Mouse (Mus musculus): ENCODE results near the gene Stac. TPM values are rescaled to one million over a fixed set of nuclear protein-coding genes. Genes with fewer than 3 reads are reported as not detected.

Stac gene
- polyA plus RNA-seq, 1 experiment from 2014 or later: 1.7 TPM

DNA sequence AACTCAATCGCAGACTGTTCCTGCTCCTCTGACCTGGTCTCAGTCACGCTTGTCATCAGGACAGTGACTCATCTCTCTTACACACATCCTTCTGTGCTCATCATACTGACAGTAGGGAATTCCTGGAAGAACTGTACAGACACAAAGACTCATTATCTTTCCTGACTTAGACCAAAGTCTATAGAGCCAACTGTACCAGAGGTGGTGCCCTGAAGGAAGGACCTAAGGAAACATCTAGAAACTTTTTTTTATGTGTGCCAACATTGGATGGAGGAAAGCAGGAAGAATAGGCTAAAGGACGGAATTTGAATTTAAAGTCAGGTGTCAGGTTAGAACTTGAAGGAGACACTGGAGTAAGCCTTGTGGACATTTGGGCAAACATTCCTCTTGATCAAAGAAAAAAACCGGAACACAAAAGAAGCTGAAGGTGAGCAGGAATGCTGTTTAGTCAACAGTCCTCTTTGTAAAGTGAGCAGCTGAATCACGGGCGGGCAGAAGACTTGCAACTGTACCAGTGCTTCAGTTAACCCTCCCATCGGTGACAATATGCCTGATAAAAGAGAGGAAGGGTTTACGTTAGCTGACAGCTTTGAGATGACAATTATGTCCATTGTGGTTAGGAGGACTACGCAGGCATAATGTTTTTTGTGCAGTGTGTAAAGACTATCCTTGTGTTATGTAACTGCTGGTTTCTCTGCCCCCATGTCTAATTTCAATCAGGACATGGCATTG lies 42.0 kb upstream of the Stac start:
- H3K27ac ChIP-seq (ENCODE audit: low read depth, low read length): no peak overlapping the region
- TF ChIP-seq CTCF (IDR thresholded peaks at IDR 0.05; ENCODE audit: low read depth): no peak
- H3K9ac ChIP-seq (ENCODE audit: low read depth, low read length): no peak overlapping the region
- H3K9me3 ChIP-seq (ENCODE audit: control insufficient read depth): no peaks in the 10 kb centered on the region
- H3K4me1 ChIP-seq (replicated peaks; ENCODE audit: control insufficient read depth, insufficient read depth, low read length): no peaks in the 10 kb centered on the region
- no peaks in the 10 kb centered on the region for H3K27me3 ChIP-seq (replicated peaks; ENCODE audit: control insufficient read depth, insufficient read depth, low read length)
- no peak overlapping the region for H3K4me3 ChIP-seq (ENCODE audit: low read depth, low read length)
- 71% methylated on average over 9 of the region's 9 CpGs for WGBS
- no peak overlapping the region for H3K4me2 ChIP-seq (replicated peaks; ENCODE audit: low read depth)
- no peaks in the 10 kb centered on the region for H3K36me3 ChIP-seq (ENCODE audit: control insufficient read depth, insufficient read depth)
- ATAC-seq: no peak

DNA sequence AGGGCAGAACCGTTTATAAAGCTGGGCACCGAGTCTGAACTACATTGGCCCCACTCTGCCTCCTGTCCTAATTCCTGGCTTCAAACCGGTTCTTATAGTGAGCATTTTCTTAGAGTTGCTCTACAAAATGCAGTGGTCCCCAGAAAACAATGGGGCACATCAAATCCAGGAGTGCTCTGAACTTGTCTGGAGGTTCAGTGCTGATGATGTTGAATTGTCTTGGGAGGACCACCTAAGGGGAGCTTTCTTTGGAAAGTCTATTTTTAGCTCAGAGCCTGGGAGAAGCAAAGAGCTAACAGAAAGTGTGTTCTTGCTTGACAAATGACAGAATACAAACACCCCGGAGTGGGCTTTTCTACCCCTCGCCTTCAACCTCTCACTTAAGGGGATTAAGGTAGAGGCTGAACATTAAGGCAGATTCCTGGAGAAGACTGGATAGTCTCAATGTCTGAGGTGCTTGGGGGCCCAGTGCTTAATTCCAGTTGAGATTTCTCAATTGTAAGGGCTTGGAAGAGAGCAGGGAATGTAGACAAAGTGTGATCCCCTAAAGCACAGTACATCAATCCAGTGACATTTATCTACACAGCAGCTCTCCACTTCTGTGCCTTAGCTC lies 34.9 kb upstream of the Stac start:
- 47% methylated on average over 5 of the region's 5 CpGs for WGBS
- H3K9me3 ChIP-seq (ENCODE audit: control insufficient read depth): no peaks in the 10 kb centered on the region
- H3K9ac ChIP-seq (ENCODE audit: low read depth, low read length): no peak overlapping the region
- H3K4me1 ChIP-seq (replicated peaks; ENCODE audit: control insufficient read depth, insufficient read depth, low read length): no peaks in the 10 kb centered on the region
- H3K4me2 ChIP-seq (replicated peaks; ENCODE audit: low read depth): no peak overlapping the region
- no peaks in the 10 kb centered on the region for H3K36me3 ChIP-seq (ENCODE audit: control insufficient read depth, insufficient read depth)
- H3K4me3 ChIP-seq (ENCODE audit: low read depth, low read length): no peak overlapping the region
- ATAC-seq: no peak
- TF ChIP-seq CTCF (IDR thresholded peaks at IDR 0.05; ENCODE audit: low read depth): no peak
- H3K27ac ChIP-seq (ENCODE audit: low read depth, low read length): no peak overlapping the region
- H3K27me3 ChIP-seq (replicated peaks; ENCODE audit: control insufficient read depth, insufficient read depth, low read length): no peaks in the 10 kb centered on the region

DNA sequence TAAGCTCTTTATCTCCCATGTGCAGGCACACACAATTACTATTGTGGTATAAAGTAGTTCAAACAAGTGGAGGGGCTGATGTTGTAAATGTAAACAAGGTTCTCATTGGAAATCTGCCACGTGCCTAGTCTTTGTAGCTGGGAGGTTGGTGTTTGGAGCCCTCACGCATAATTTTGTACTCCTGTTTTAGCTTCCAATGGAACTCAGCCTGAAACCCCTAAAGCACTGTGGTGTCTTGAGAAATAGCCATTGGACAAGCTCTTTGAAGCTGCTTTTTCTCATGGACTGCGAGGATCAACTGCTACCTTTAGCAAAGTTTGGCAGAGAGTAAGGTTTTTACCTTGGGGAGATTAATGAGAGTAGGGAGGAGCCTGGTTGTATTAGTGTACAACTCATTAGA lies 24.3 kb upstream of the Stac start:
- H3K4me3 ChIP-seq (ENCODE audit: low read depth, low read length): no peak overlapping the region
- H3K9ac ChIP-seq (ENCODE audit: low read depth, low read length): no peak overlapping the region
- 50% methylated on average over 3 of the region's 3 CpGs for WGBS
- no peaks in the 10 kb centered on the region for H3K36me3 ChIP-seq (ENCODE audit: control insufficient read depth, insufficient read depth)
- H3K4me1 ChIP-seq (replicated peaks; ENCODE audit: control insufficient read depth, insufficient read depth, low read length): no peaks in the 10 kb centered on the region
- no peaks in the 10 kb centered on the region for H3K9me3 ChIP-seq (ENCODE audit: control insufficient read depth)
- ATAC-seq: no peak
- no peak overlapping the region for H3K4me2 ChIP-seq (replicated peaks; ENCODE audit: low read depth)
- H3K27me3 ChIP-seq (replicated peaks; ENCODE audit: control insufficient read depth, insufficient read depth, low read length): no peaks in the 10 kb centered on the region
- no peak for TF ChIP-seq CTCF (IDR thresholded peaks at IDR 0.05; ENCODE audit: low read depth)
- no peak overlapping the region for H3K27ac ChIP-seq (ENCODE audit: low read depth, low read length)

DNA sequence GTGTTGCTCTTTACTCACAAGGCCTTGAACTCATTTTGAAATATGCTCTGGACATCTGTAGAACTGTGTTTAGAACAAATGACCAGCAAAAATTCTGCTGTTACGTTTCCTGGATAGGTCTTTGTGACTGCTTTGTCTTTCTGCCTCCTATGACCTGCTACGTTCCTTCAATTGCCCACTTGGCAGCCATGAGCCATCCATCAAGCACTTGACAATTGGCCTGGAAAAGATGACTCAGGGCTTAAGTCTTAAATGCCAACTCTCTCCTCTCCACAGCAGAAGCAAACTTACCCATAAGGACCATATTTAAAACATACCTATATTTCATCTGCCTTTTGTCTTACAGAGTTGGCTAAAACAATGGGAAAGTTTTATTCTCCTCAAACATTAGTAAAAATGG lies 10.0 kb upstream of the Stac start:
- no peaks in the 10 kb centered on the region for H3K9me3 ChIP-seq (ENCODE audit: control insufficient read depth)
- no peak overlapping the region for H3K27ac ChIP-seq (ENCODE audit: low read depth, low read length)
- no peaks in the 10 kb centered on the region for H3K36me3 ChIP-seq (ENCODE audit: control insufficient read depth, insufficient read depth)
- no peak for ATAC-seq
- no peak overlapping the region for H3K4me3 ChIP-seq (ENCODE audit: low read depth, low read length)
- H3K27me3 ChIP-seq (replicated peaks; ENCODE audit: control insufficient read depth, insufficient read depth, low read length): no peaks in the 10 kb centered on the region
- no peak for TF ChIP-seq CTCF (IDR thresholded peaks at IDR 0.05; ENCODE audit: low read depth)
- H3K9ac ChIP-seq (ENCODE audit: low read depth, low read length): no peak overlapping the region
- 64% methylated on average over 2 of the region's 2 CpGs for WGBS
- no peaks in the 10 kb centered on the region for H3K4me1 ChIP-seq (replicated peaks; ENCODE audit: control insufficient read depth, insufficient read depth, low read length)
- H3K4me2 ChIP-seq (replicated peaks; ENCODE audit: low read depth): no peak overlapping the region

DNA sequence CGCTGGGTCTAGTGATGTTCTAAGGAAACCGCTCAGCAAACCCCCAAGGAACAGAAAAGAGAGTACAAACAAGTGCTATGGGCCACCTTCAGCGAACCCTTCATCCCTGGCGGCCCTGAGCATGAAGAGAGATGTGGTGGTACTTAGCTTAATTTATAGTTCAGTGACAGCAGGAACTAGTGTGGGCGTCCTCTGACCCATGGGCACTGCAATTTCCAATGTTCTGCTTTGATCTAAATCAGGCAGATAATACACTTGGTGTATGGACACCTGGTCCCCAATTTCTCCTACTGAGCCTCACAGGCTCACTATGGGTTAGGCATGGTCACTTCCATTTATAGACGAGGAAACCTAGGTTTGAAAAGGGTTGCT lies 322 bp upstream of the Stac start:
- H3K9me3 ChIP-seq (ENCODE audit: control insufficient read depth): no peaks in the 10 kb centered on the region
- TF ChIP-seq CTCF (IDR thresholded peaks at IDR 0.05; ENCODE audit: low read depth): no peak
- H3K4me1 ChIP-seq (replicated peaks; ENCODE audit: control insufficient read depth, insufficient read depth, low read length): no peaks in the 10 kb centered on the region
- peak overlapping the region; percentile 76 for H3K4me2 ChIP-seq (replicated peaks; ENCODE audit: low read depth)
- H3K9ac ChIP-seq (ENCODE audit: low read depth, low read length): no peak overlapping the region
- H3K27ac ChIP-seq (ENCODE audit: low read depth, low read length): no peak overlapping the region
- peak overlapping the region; percentile 47 for H3K4me3 ChIP-seq (ENCODE audit: low read depth, low read length)
- peaks cover 14% of the 10 kb centered on the region for H3K27me3 ChIP-seq (replicated peaks; ENCODE audit: control insufficient read depth, insufficient read depth, low read length)
- H3K36me3 ChIP-seq (ENCODE audit: control insufficient read depth, insufficient read depth): no peaks in the 10 kb centered on the region
- 15% methylated on average over 6 of the region's 6 CpGs for WGBS
- no peak for ATAC-seq

DNA sequence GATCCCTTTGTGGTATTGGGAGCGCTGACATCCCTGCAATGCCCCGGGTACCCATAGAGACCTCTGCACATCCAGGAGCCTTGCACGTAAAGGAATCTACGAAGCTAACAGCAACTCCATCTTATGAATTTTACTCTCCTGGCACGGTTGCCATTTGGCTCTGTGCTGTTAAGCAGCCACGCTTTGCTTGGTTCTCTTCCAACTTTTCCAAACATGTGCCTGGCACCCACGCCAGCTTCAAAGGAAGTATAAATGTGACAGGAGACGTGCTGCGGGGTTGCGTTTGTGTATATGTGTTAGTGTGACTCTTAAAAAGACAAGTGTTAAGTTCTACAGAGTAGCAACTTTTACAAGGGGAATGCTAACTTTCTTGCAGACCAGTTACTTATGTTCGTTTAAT lies 1.0 kb downstream of the Stac start:
- peaks cover 14% of the 10 kb centered on the region for H3K27me3 ChIP-seq (replicated peaks; ENCODE audit: control insufficient read depth, insufficient read depth, low read length)
- no peaks in the 10 kb centered on the region for H3K9me3 ChIP-seq (ENCODE audit: control insufficient read depth)
- H3K36me3 ChIP-seq (ENCODE audit: control insufficient read depth, insufficient read depth): no peaks in the 10 kb centered on the region
- no peaks in the 10 kb centered on the region for H3K4me1 ChIP-seq (replicated peaks; ENCODE audit: control insufficient read depth, insufficient read depth, low read length)
- no peak for ATAC-seq
- WGBS: 76% methylated on average over 11 of the region's 11 CpGs
- no peak overlapping the region for H3K4me2 ChIP-seq (replicated peaks; ENCODE audit: low read depth)
- no peak overlapping the region for H3K4me3 ChIP-seq (ENCODE audit: low read depth, low read length)
- H3K27ac ChIP-seq (ENCODE audit: low read depth, low read length): no peak overlapping the region
- TF ChIP-seq CTCF (IDR thresholded peaks at IDR 0.05; ENCODE audit: low read depth): no peak
- H3K9ac ChIP-seq (ENCODE audit: low read depth, low read length): no peak overlapping the region
